Mouse (Mus musculus): ENCODE results near the gene Igfbp2.

Igfbp2 gene

GRCm38 (mm10) chr1:72858874-72859273 lies 34.6 kb downstream of the Igfbp2 start:
- ChIA-PET POLR2A (interaction anchor here in 3 of 4 experiments (0.6 to 14.5 kb wide), 26 partner anchors 9 to 1004 kb away, joined by 3 to 306 read pairs (median 4); partner anchors contain the start of genes Igfbp2 (in 1 of the 3) and Rpl37a (in 1 of the 3)), CTCF (interaction anchor here in 3 of 4 experiments (0.5 to 6.5 kb wide), 7 partner anchors 53 to 1118 kb away, joined by 3 to 90 read pairs (median 4); no protein-coding TSS in a partner anchor)

DNA sequence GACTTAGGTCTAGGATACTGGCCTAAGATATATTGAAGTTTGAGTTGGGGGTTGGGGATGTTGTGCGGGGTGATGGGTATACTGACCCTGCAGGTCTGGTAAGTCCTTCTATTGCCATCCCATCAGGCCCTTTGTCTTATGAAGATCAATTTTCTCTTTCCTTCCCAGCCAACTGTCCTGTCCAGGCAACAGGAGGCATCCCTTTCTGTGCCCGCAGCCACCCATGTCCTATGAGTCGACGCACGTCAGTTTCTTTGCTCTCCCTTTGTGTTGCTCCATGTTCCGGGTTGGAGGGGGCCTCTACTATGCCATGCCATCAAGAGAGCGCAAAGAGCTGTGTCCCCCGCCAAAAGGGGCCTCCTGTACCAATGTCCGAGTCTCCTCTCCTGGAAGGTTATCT lies 35.7 kb downstream of the Igfbp2 start:
- ChIA-PET POLR2A (interaction anchor here in 2 of 4 experiments (1.2 to 14.5 kb wide), 2 partner anchors 36 to 143 kb away, joined by 5 to 306 read pairs; partner anchors contain the start of genes Igfbp2 (in 1 of the 2) and Rpl37a (in 1 of the 2)), CTCF (no interaction called here)

DNA sequence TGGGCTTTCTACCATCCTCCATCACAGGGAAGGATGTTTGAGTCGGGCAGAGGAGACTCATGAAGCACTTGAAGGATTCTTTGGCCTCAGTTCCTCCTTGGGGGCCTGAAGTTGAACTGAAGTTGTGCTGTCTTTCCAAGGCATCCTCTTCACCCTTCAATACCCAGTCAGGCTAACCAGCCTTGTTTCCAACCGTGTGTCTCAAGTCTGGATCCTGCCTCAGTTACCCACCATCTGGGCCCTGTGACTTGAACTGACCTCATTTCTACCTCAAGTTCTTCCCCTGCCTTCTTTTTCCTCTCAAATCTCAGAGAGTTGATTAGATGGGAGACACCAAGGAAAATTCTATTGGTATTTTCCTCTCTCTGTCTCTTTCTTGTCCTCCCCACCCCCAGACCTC lies 36.2 kb downstream of the Igfbp2 start:
- POLR2A ChIA-PET = interaction anchor here in 1 of 4 experiments (1.0 to 14.5 kb wide), 2 partner anchors 144 to 146 kb away, joined by 3 to 306 read pairs; partner anchors contain the start of gene Rpl37a
- CTCF ChIA-PET = no interaction called here

DNA sequence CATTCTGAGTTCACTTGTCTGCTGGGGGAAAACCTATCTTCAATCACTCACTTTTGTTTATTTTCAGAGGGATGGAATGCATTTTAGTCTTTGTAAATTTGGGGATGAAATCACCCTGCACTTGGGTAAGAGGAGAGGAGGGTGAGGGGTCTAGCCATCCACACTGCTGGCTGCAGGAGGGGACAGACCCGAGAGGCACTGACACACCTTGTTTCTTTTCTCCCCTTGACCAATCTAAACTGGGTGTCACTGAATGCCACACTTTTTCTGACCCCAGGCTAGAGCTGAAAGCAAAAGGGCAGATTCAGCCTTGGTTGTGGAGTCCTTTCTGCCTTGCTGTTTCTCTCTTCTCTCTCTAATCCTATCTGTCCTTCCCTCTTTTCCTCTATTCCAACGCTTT lies 37.4 kb downstream of the Igfbp2 start:
- POLR2A ChIA-PET = interaction anchor here in 2 of 4 experiments (1.0 to 3.5 kb wide), 5 partner anchors 10 to 148 kb away, joined by 3 to 24 read pairs (median 6); no protein-coding TSS in a partner anchor
- CTCF ChIA-PET = no interaction called here

DNA sequence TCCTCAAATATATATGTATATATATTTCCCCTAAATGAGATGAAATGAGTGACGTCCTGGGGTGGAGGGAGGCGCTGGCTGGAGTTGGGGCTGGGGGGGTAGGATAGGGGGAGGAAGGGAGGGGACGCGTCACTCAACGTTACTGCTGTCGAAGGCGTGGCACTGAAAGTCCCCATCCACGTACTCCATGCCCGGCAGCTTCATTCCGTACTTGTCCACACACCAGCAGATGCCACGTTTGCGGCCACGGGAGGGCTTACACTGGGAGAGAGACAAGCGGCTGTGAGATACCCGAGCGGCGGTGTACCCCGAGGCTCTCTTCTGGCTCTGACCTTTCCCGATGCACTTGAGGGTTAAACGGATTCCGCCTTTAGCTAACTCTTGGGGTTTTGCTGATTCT lies 37.9 kb downstream of the Igfbp2 start:
- POLR2A ChIA-PET = interaction anchor here (0.6 to 3.5 kb wide), 10 partner anchors 10 to 151 kb away, joined by 3 to 24 read pairs (median 4); partner anchors contain the start of genes Igfbp2 (in 1 of the 4) and Rpl37a (in 1 of the 4)
- CTCF ChIA-PET = interaction anchor here in 2 of 4 experiments (0.9 to 2.0 kb wide), 4 partner anchors 12 to 143 kb away, joined by 3 to 7 read pairs (median 4); partner anchors contain the start of gene Igfbp5 (in 1 of the 2)

DNA sequence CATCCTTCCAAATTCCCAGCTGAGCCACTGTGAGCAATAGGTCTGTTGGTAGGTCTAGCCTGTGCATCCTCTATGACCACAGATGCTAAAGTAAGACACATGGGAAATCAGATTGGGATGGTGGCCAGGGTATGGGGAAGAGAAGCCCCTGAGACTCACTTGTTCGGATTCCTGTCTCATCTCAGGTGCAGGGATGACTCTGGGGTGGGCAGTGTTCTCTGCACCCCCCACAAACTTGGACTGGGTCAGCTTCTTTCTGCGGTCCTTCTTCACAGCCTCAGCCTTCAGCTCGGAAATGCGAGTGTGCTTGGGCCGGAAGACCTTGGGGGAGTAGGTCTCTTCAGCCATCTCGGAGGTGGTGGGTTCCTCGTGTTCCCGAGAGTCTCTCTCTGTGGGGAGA lies 39.4 kb downstream of the Igfbp2 start:
- POLR2A ChIA-PET = interaction anchor here in 3 of 4 experiments (0.5 to 3.5 kb wide), 12 partner anchors 8 to 249 kb away, joined by 3 to 24 read pairs (median 4); partner anchors contain the start of genes Igfbp2 (in 1 of the 3) and Rpl37a (in 1 of the 3)
- CTCF ChIA-PET = interaction anchor here in 3 of 4 experiments (0.7 to 2.0 kb wide), 5 partner anchors 11 to 278 kb away, joined by 4 to 11 read pairs (median 5); partner anchors contain the start of gene Igfbp5 (in 2 of the 3)

GRCm38 (mm10) chr1:72864272-72864671 lies 40.0 kb downstream of the Igfbp2 start:
- ChIA-PET POLR2A (interaction anchor here in 2 of 4 experiments (1.5 to 3.5 kb wide), 4 partner anchors 8 to 148 kb away, joined by 3 to 24 read pairs (median 7); no protein-coding TSS in a partner anchor), CTCF (interaction anchor here in 2 of 4 experiments (0.6 to 2.0 kb wide), 3 partner anchors 10 to 962 kb away, joined by 5 to 7 read pairs (median 7); partner anchors contain the start of gene Igfbp5 (in 1 of the 2))

DNA sequence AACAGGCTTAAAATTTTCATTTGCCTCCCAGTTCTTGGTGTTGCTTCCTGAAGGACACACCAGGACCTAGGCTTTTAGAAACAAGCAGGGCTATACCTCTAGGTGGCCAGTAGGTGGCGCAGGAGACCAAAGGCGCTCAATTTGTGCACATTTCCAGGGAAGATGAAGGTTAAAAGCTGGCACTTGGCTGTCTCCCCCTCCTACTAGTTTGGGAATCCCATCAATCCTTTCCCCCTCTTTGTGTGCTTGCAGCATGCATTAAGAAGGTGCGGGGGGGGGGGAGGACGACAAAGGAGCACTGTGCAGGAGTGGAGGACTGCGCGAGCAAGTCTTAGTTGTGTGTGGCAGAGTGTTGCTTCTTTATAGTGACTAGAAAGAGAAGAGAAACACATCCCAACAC lies 41.6 kb downstream of the Igfbp2 start:
- CTCF ChIA-PET = interaction anchor here (0.5 to 1.7 kb wide), 39 partner anchors 9 to 1586 kb away, joined by 3 to 8 read pairs (median 3); partner anchors contain the start of gene Igfbp5 (in 2 of the 4)
- POLR2A ChIA-PET = interaction anchor here in 3 of 4 experiments (0.6 to 1.1 kb wide), 7 partner anchors 76 to 760 kb away, joined by 3 to 7 read pairs (median 4); no protein-coding TSS in a partner anchor

- CTCF ChIA-PET = interaction anchor here (0.5 to 1.7 kb wide), 34 partner anchors 8 to 1048 kb away, joined by 3 to 8 read pairs (median 4); partner anchors contain the start of gene Igfbp5 (in 2 of the 4)
- POLR2A ChIA-PET = interaction anchor here in 2 of 4 experiments (0.6 to 1.1 kb wide), 2 partner anchors 150 to 156 kb away, joined by 5 to 7 read pairs; no protein-coding TSS in a partner anchor
These were observed 42.1 kb downstream of the Igfbp2 start for GRCm38 (mm10) chr1:72866417-72866816.

- POLR2A ChIA-PET = no interaction called here
- CTCF ChIA-PET = interaction anchor here (0.6 to 1.5 kb wide), 5 partner anchors 11 to 995 kb away, joined by 3 to 7 read pairs (median 3); no protein-coding TSS in a partner anchor
These were observed 43.0 kb downstream of the Igfbp2 start for GRCm38 (mm10) chr1:72867346-72867745.

- CTCF ChIA-PET = interaction anchor here in 3 of 4 experiments (0.5 to 3.0 kb wide), 3 partner anchors 957 to 994 kb away, joined by 3 to 12 read pairs (median 3); no protein-coding TSS in a partner anchor
- POLR2A ChIA-PET = interaction anchor here in 1 of 4 experiments (0.9 to 1.1 kb wide), 2 partner anchors 158 to 625 kb away, joined by 3 read pairs; partner anchors contain the start of gene Rpl37a
These were observed 44.3 kb downstream of the Igfbp2 start for GRCm38 (mm10) chr1:72868429-72869215.

DNA sequence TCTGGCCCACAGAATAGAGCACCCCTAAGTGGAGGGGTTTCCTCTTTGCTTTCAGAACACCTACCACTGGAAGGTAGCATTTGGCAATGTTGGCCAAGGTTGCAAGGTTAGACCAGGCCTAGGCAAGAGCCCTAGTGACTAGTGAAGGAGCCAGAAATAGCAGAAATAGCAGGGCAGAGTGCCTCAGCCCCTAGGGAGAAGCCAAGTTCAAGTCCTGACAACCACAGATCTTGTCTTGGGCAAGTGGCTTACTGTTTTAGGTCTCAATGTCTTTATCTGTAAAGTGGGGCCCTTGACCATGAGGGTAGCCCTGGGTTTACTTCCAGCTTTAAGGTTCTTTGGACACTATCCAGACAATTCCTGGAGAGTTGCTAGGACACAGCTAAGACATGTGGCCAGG lies 45.0 kb downstream of the Igfbp2 start:
- ChIA-PET CTCF (interaction anchor here in 3 of 4 experiments (0.5 to 3.0 kb wide), 3 partner anchors 957 to 993 kb away, joined by 3 to 12 read pairs (median 7); no protein-coding TSS in a partner anchor), POLR2A (interaction anchor here in 3 of 4 experiments (0.7 to 1.5 kb wide), 7 partner anchors 12 to 1178 kb away, joined by 3 to 10 read pairs (median 4); partner anchors contain the start of gene Rpl37a (in 1 of the 3))

DNA sequence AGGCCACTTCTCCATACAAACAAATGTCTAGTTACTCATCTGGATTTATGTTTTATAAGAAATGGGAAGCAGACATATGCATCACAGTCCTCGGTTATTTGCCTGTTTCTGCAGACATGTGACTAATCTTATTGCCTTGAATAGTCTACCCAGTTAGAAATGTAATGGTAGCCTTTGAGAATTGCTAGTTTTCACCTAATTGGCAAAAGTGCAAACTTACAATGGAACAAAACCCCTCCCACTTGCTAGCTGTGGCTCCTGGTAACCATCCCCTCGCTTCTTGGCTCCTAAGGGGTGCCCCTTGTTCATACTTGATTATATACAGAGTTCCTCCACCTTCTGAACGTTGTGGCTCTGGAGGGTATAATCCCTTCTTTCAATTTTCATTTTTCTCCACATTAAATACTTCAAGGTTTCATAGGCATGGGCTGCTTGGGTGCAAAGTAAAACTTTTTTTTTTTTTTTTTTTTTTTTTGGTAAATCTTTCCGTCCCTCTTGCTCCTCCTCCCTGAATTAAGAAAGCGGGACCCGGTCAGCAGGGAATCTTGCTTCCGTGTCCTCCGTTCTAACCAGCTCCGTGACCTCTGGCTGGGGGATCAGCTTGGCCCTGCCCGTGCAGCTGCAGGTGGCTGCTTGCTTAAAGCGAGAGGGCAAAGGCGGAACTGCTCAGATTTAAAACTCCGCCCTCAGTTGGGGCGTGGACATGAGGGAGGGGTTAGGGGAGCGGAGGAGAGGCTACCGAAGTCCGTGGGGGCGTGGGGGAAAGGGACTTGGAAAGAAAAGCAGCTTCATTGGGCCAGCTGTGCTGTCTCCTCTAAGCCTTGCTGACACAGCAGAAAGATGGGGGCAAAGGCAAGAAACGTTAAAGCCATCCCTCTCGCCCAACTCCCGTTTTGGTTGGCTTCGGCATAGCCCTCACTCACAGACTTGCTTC lies 45.6 kb downstream of the Igfbp2 start:
- ChIA-PET CTCF (interaction anchor here in 3 of 4 experiments (0.5 to 3.0 kb wide), 9 partner anchors 9 to 993 kb away, joined by 3 to 12 read pairs (median 5); no protein-coding TSS in a partner anchor), POLR2A (interaction anchor here (0.5 to 3.9 kb wide), 29 partner anchors 7 to 1178 kb away, joined by 3 to 42 read pairs (median 4); partner anchors contain the start of genes Igfbp2 (in 1 of the 4) and Rpl37a (in 1 of the 4))

DNA sequence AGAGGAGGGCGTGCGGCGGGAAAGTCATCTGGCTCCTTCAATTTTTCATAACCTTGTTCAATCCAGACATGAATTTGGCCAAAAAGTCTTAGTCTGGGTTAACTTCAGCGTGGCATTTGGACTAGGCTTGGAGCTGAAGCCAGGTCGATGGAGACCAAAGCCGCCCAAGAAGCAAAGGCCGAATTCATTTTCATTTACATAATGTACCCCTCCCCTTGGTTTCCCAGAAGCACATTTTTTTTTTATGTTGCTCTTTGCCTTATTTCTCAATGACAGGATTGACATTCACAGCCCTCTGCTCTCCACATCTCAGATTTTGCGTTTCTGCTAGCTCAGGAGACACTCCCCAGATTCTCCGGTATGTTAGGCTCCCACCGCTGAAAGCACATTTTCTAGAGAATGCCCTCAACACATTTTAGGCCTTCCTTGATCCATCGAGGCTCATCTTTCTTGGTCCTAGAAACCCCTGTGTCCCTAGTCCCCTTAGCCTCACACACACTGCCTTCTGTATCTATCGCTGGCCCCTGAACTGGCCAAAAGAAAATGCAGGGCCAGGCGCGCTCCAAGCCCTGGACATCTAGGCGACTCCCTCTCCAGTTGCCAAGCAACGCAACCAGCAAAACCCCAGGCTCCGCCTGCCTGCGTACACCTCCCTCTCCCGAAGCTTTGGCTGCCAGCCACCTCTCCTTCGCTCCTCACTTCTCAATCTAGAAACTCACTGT lies 46.5 kb downstream of the Igfbp2 start:
- ChIA-PET CTCF (interaction anchor here (0.5 to 3.0 kb wide), 12 partner anchors 8 to 992 kb away, joined by 3 to 12 read pairs (median 4); no protein-coding TSS in a partner anchor), POLR2A (interaction anchor here (0.5 to 3.9 kb wide), 37 partner anchors 8 to 1177 kb away, joined by 3 to 42 read pairs (median 4); partner anchors contain the start of genes Igfbp2 (in 1 of the 4) and Rpl37a (in 1 of the 4))

GRCm38 (mm10) chr1:72871337-72871696 lies 47.0 kb downstream of the Igfbp2 start:
- ChIA-PET POLR2A (interaction anchor here (0.6 to 3.9 kb wide), 25 partner anchors 9 to 1117 kb away, joined by 3 to 42 read pairs (median 4); partner anchors contain the start of gene Igfbp2 (in 2 of the 4)), CTCF (interaction anchor here (0.6 to 3.0 kb wide), 9 partner anchors 8 to 992 kb away, joined by 3 to 12 read pairs (median 4); no protein-coding TSS in a partner anchor)

Data from embryonic stem cell, embryonic (primary cell).